Mouse (Mus musculus) heart, postnatal 0 days (tissue): ENCODE measurements around the gene Hrc. TPM values are rescaled to one million over a fixed set of nuclear protein-coding genes. Genes with fewer than 3 reads are reported as not detected.

Experiments used
- ATAC-seq: fragments of 200-750 bp; cut with Nextera tagmentation; 2 replicates; pipeline ENCODE4 v1.8.0; 2017; ENCODE audit warnings: low read depth, moderate number of reproducible peaks, moderate library complexity; ENCODE audit not compliant: insufficient read depth
- DNase-seq: peaks from one replicate; pipeline ENCODE4 v3.0.0-alpha.2; 2016; ENCODE audit warnings: low spot score
- H3K27ac ChIP-seq: fragments of 300-500 bp; sonication (generic); 2 replicates; pipeline ENCODE4 v1.5.1; 2014; ENCODE audit warnings: low read depth, mild to moderate bottlenecking
- H3K27me3 ChIP-seq: fragments of 300-500 bp; sonication (generic); 2 replicates; pipeline ENCODE4 v1.6.1; 2014; ENCODE audit warnings: low read length, mixed read lengths; ENCODE audit not compliant: control insufficient read depth, insufficient read depth
- H3K36me3 ChIP-seq: fragments of 300-500 bp; sonication (generic); replicated peaks from 2 replicates; pipeline ENCODE4 v1.6.1; 2014; ENCODE audit warnings: low read length, mixed read lengths; ENCODE audit not compliant: control insufficient read depth, insufficient read depth
- H3K4me1 ChIP-seq: fragments of 300-500 bp; sonication (generic); 2 replicates; pipeline ENCODE4 v1.6.1; 2014; ENCODE audit warnings: antibody characterized with exemption; ENCODE audit not compliant: control insufficient read depth, insufficient read depth
- H3K4me2 ChIP-seq: fragments of 300-500 bp; sonication (generic); 2 replicates; pipeline ENCODE4 v1.6.1; 2014; ENCODE audit warnings: low read depth, mild to moderate bottlenecking, low read length, moderate library complexity
- H3K4me3 ChIP-seq: fragments of 300-500 bp; sonication (generic); 2 replicates; pipeline ENCODE4 v1.5.1; 2014; ENCODE audit warnings: low read depth, low read length
- H3K9ac ChIP-seq: fragments of 300-500 bp; sonication (generic); replicated peaks from 2 replicates; pipeline ENCODE4 v1.6.1; 2014; ENCODE audit warnings: low read depth, low read length, mixed read lengths
- H3K9me3 ChIP-seq: fragments of 300-500 bp; sonication (generic); replicated peaks from 2 replicates; pipeline ENCODE4 v1.6.1; 2016; ENCODE audit warnings: low read length; ENCODE audit not compliant: control insufficient read depth
- CTCF ChIP-seq: IDR thresholded peaks from 2 replicates; pipeline ENCODE4 v1.5.1; 2016; ENCODE audit warnings: antibody characterized with exemption, control low read depth, low read depth
- EP300 ChIP-seq: IDR thresholded peaks from 2 replicates; pipeline ENCODE4 v1.6.1; 2016; ENCODE audit warnings: antibody characterized with exemption, low read depth
- WGBS: fragments of 180-500 bp; shearing (Covaris S2); extraction: QIAGEN DNeasy Blood & Tissue Kit; methylation state at CpG from one replicate; pipeline ENCODE4 v1.1.7; 2014; 5-methylcytosine and 5-hydroxymethylcytosine counted together
- polyA plus RNA-seq: library from polyadenylated mRNA; unstranded; fragments of >200 nt; fragmentation: Nextera tagmentation; extraction: Ambion mirVana; gene quantifications from 2 replicates; pipeline ENCODE4 v1.2.1, GENCODE M21; 2015
- total RNA-seq: library from RNA; depleted of rRNA; stranded (reverse); fragments of >200 nt; gene quantifications from 2 replicates; pipeline ENCODE4 v1.2.3, GENCODE M21; 2014; ENCODE audit warnings: low replicate concordance; rRNA removed

The Hrc gene
- total and polyA plus RNA-seq, 2 experiments from 2014 or later: 39.7 to 45.9 TPM

- TF ChIP-seq EP300 (no peak), CTCF (no peak)
- H3K27ac ChIP-seq: no peak within 1 kb of the TSS
- H3K4me3 ChIP-seq: peak within 1 kb of the TSS; percentile 51
- H3K9ac ChIP-seq: 0 out of 2 replicates have a peak within 1 kb of the TSS, but pooled peaks have one; percentile 2
- DNase-seq (peak; percentile 63), ATAC-seq (peak; percentile 62)
- peaks cover 29% of the 10 kb centered on the region for H3K36me3 ChIP-seq
- no peaks in the 10 kb centered on the region for H3K9me3 ChIP-seq
- peaks cover 27% of the 10 kb centered on the region for H3K4me1 ChIP-seq
- H3K27me3 ChIP-seq: peaks cover 27% of the 10 kb centered on the region
- H3K4me2 ChIP-seq: peak within 1 kb of the TSS; percentile 88
- WGBS: 8% methylated on average over 28 of the region's 28 CpGs
These were observed 35.6 kb downstream of the Hrc start, which contains the start of gene Lin7b for GRCm38 (mm10) chr7:45370475-45371311. TSS of gene Lin7b (minus strand) at chr7:45370583.

- Histone ChIP-seq H3K9ac (no peak overlapping the region), H3K4me1 (peaks cover 18% of the 10 kb centered on the region), H3K4me2 (no peak overlapping the region), H3K27me3 (peaks cover 18% of the 10 kb centered on the region), H3K9me3 (no peaks in the 10 kb centered on the region), H3K36me3 (peaks cover 46% of the 10 kb centered on the region), H3K27ac (no peak overlapping the region), H3K4me3 (no peak overlapping the region)
- TF ChIP-seq EP300: no peak
- TF ChIP-seq CTCF: no peak
- DNase-seq (no peak), ATAC-seq (no peak)
- 75% methylated on average over 5 of the region's 5 CpGs for WGBS
These were observed 37.3 kb downstream of the Hrc start for GRCm38 (mm10) chr7:45372371-45372770.

GRCm38 (mm10) chr7:45374620-45375019, 39.5 kb downstream of the Hrc start:
- TF ChIP-seq EP300: no peak
- TF ChIP-seq CTCF: no peak
- no peak overlapping the region for H3K27ac ChIP-seq
- H3K9me3 ChIP-seq: no peaks in the 10 kb centered on the region
- WGBS: 91% methylated on average over 8 of the region's 8 CpGs
- H3K9ac ChIP-seq: no peak overlapping the region
- H3K4me2 ChIP-seq: no peak overlapping the region
- no peak for ATAC-seq
- H3K27me3 ChIP-seq: peaks cover 2% of the 10 kb centered on the region; the same call in 1 of the 2 replicates
- peaks cover 68% of the 10 kb centered on the region for H3K36me3 ChIP-seq
- no peak for DNase-seq
- H3K4me3 ChIP-seq: no peak overlapping the region
- peaks cover 11% of the 10 kb centered on the region for H3K4me1 ChIP-seq

- no peak for DNase-seq
- Histone ChIP-seq H3K36me3 (peaks cover 83% of the 10 kb centered on the region), H3K9ac (no peak overlapping the region), H3K4me3 (no peak overlapping the region), H3K4me1 (no peaks in the 10 kb centered on the region), H3K4me2 (no peak overlapping the region), H3K27me3 (no peaks in the 10 kb centered on the region), H3K27ac (no peak overlapping the region), H3K9me3 (no peaks in the 10 kb centered on the region)
- ATAC-seq: no peak
- WGBS: 87% methylated on average over 1 of the region's 1 CpGs
- TF ChIP-seq CTCF (no peak), EP300 (no peak)
These were observed 41.0 kb downstream of the Hrc start for GRCm38 (mm10) chr7:45376057-45376456.

GRCm38 (mm10) chr7:45386077-45386476, 51.0 kb downstream of the Hrc start:
- DNase-seq (no peak), ATAC-seq (no peak)
- Histone ChIP-seq H3K36me3 (peaks cover 100% of the 10 kb centered on the region), H3K27me3 (no peaks in the 10 kb centered on the region), H3K4me3 (no peak overlapping the region), H3K9ac (no peak overlapping the region), H3K4me1 (peaks cover 9% of the 10 kb centered on the region; the same call in 1 of the 2 replicates), H3K27ac (no peak overlapping the region), H3K9me3 (no peaks in the 10 kb centered on the region), H3K4me2 (no peak overlapping the region)
- TF ChIP-seq EP300: no peak
- peak; percentile 17; the same call in 1 of the 2 replicates for TF ChIP-seq CTCF
- 92% methylated on average over 3 of the region's 3 CpGs for WGBS

Other genes with a start within 250 kb of the Hrc start
Only the 30 nearest of the 36 such genes appear.
- 0.19 and 0.23 TPM in 2 replicates for gene Gm45713, start 199.1 kb upstream of the Hrc start, total RNA-seq
- gene Gm45713, start 199.1 kb upstream of the Hrc start, polyA plus RNA-seq: 0.29 and 0.78 TPM in 2 replicates
- gene Flt3l, start 198.9 kb upstream of the Hrc start, total RNA-seq: 8.1 and 23.3 TPM in 2 replicates
- gene Flt3l, start 198.9 kb upstream of the Hrc start, polyA plus RNA-seq: 1.8 and 2.0 TPM in 2 replicates
- gene Pih1d1, start 181.0 kb upstream of the Hrc start, total RNA-seq: 142 and 152 TPM in 2 replicates
- 56.3 and 60.0 TPM in 2 replicates for gene Pih1d1, start 181.0 kb upstream of the Hrc start, polyA plus RNA-seq
- gene Aldh16a1, start 180.7 kb upstream of the Hrc start, total RNA-seq: 29.2 and 40.1 TPM in 2 replicates
- gene Aldh16a1, start 180.7 kb upstream of the Hrc start, polyA plus RNA-seq: 18.2 and 22.8 TPM in 2 replicates
- 7.5 and 12.7 TPM in 2 replicates for gene Slc17a7, start 171.3 kb upstream of the Hrc start, total RNA-seq
- gene Slc17a7, start 171.3 kb upstream of the Hrc start, polyA plus RNA-seq: 4.3 and 5.4 TPM in 2 replicates
- not detected in 2 replicates for gene Gfy, start 155.7 kb upstream of the Hrc start, total RNA-seq
- not detected in 2 replicates for gene Gfy, start 155.7 kb upstream of the Hrc start, polyA plus RNA-seq
- gene Pth2, start 154.3 kb upstream of the Hrc start, total RNA-seq: not detected in 2 replicates
- gene Pth2, start 154.3 kb upstream of the Hrc start, polyA plus RNA-seq: not detected in 2 replicates
- not detected in 2 replicates for gene Ccdc155, start 130.4 kb upstream of the Hrc start, total RNA-seq
- 0.14 and 0.25 TPM in 2 replicates for gene Ccdc155, start 130.4 kb upstream of the Hrc start, polyA plus RNA-seq
- gene Dkkl1, start 123.1 kb upstream of the Hrc start, total RNA-seq: not detected in 2 replicates
- gene Dkkl1, start 123.1 kb upstream of the Hrc start, polyA plus RNA-seq: 0.27 TPM in 1 of 2 replicates, not detected in the other
- gene Tead2, start 119.5 kb upstream of the Hrc start, total RNA-seq: 50.6 and 72.2 TPM in 2 replicates
- gene Tead2, start 119.5 kb upstream of the Hrc start, polyA plus RNA-seq: 41.1 and 42.8 TPM in 2 replicates
- gene Cd37, start 96.2 kb upstream of the Hrc start, total RNA-seq: 0.97 TPM in 1 of 2 replicates, not detected in the other
- gene Cd37, start 96.2 kb upstream of the Hrc start, polyA plus RNA-seq: 1.9 and 2.3 TPM in 2 replicates
- gene Slc6a16, start 94.2 kb upstream of the Hrc start, total RNA-seq: not detected in 2 replicates
- gene Slc6a16, start 94.2 kb upstream of the Hrc start, polyA plus RNA-seq: 0.10 TPM in 1 of 2 replicates, not detected in the other
- gene Slc6a21, start 57.8 kb upstream of the Hrc start, total RNA-seq: not detected in 2 replicates
- not detected in 2 replicates for gene Slc6a21, start 57.8 kb upstream of the Hrc start, polyA plus RNA-seq
- 15.8 and 44.0 TPM in 2 replicates for gene Trpm4, start 1.5 kb upstream of the Hrc start, total RNA-seq
- gene Trpm4, start 1.5 kb upstream of the Hrc start, polyA plus RNA-seq: 14.2 and 15.2 TPM in 2 replicates
- 0.15 and 1.8 TPM in 2 replicates for gene Ppfia3, start 31.7 kb downstream of the Hrc start, total RNA-seq
- gene Ppfia3, start 31.7 kb downstream of the Hrc start, polyA plus RNA-seq: 0.58 and 0.68 TPM in 2 replicates
- gene Lin7b, start 35.3 kb downstream of the Hrc start, total RNA-seq: 0.46 TPM in 1 of 2 replicates, not detected in the other
- 2.2 and 2.3 TPM in 2 replicates for gene Lin7b, start 35.3 kb downstream of the Hrc start, polyA plus RNA-seq
- gene Snrnp70, start 60.5 kb downstream of the Hrc start, total RNA-seq: 141 and 162 TPM in 2 replicates
- 79.7 and 80.3 TPM in 2 replicates for gene Snrnp70, start 60.5 kb downstream of the Hrc start, polyA plus RNA-seq
- 1.4 and 4.6 TPM in 2 replicates for gene Kcna7, start 70.4 kb downstream of the Hrc start, total RNA-seq
- 0.42 and 0.54 TPM in 2 replicates for gene Kcna7, start 70.4 kb downstream of the Hrc start, polyA plus RNA-seq
- gene Ntf5, start 78.4 kb downstream of the Hrc start, total RNA-seq: 2.2 TPM in 1 of 2 replicates, not detected in the other
- 0.15 and 0.21 TPM in 2 replicates for gene Ntf5, start 78.4 kb downstream of the Hrc start, polyA plus RNA-seq
- 0.27 TPM in 1 of 2 replicates, not detected in the other for gene Lhb, start 85.5 kb downstream of the Hrc start, total RNA-seq
- gene Lhb, start 85.5 kb downstream of the Hrc start, polyA plus RNA-seq: not detected in 2 replicates
- gene Gys1, start 99.6 kb downstream of the Hrc start, total RNA-seq: 109 and 123 TPM in 2 replicates
- gene Gys1, start 99.6 kb downstream of the Hrc start, polyA plus RNA-seq: 68.3 and 70.4 TPM in 2 replicates
- 76.9 and 106 TPM in 2 replicates for gene Ruvbl2, start 102.8 kb downstream of the Hrc start, total RNA-seq
- gene Ruvbl2, start 102.8 kb downstream of the Hrc start, polyA plus RNA-seq: 31.0 and 34.2 TPM in 2 replicates
- gene Ftl1, start 124.6 kb downstream of the Hrc start, total RNA-seq: 1,107 and 1,211 TPM in 2 replicates
- 2,163 and 2,221 TPM in 2 replicates for gene Ftl1, start 124.6 kb downstream of the Hrc start, polyA plus RNA-seq
- gene Bax, start 131.6 kb downstream of the Hrc start, total RNA-seq: 48.1 and 88.1 TPM in 2 replicates
- 99.2 and 101 TPM in 2 replicates for gene Bax, start 131.6 kb downstream of the Hrc start, polyA plus RNA-seq
- gene Tulp2, start 146.6 kb downstream of the Hrc start, total RNA-seq: not detected in 2 replicates
- 0.15 and 0.20 TPM in 2 replicates for gene Tulp2, start 146.6 kb downstream of the Hrc start, polyA plus RNA-seq
- gene Gm45808, start 151.5 kb downstream of the Hrc start, total RNA-seq: 14.2 TPM in 1 of 2 replicates, not detected in the other
- 0.18 TPM in 1 of 2 replicates, not detected in the other for gene Gm45808, start 151.5 kb downstream of the Hrc start, polyA plus RNA-seq
- 3.4 and 5.6 TPM in 2 replicates for gene Dhdh, start 153.5 kb downstream of the Hrc start, total RNA-seq
- 5.1 and 5.3 TPM in 2 replicates for gene Dhdh, start 153.5 kb downstream of the Hrc start, polyA plus RNA-seq
- 78.4 and 107 TPM in 2 replicates for gene Nucb1, start 175.1 kb downstream of the Hrc start, total RNA-seq
- 108 and 110 TPM in 2 replicates for gene Nucb1, start 175.1 kb downstream of the Hrc start, polyA plus RNA-seq
- 10.6 and 28.8 TPM in 2 replicates for gene Ppp1r15a, start 191.0 kb downstream of the Hrc start, total RNA-seq
- gene Ppp1r15a, start 191.0 kb downstream of the Hrc start, polyA plus RNA-seq: 19.2 and 22.8 TPM in 2 replicates
- 1.3 and 3.4 TPM in 2 replicates for gene Plekha4, start 191.0 kb downstream of the Hrc start, total RNA-seq
- 0.78 and 1.2 TPM in 2 replicates for gene Plekha4, start 191.0 kb downstream of the Hrc start, polyA plus RNA-seq